Mouse (Mus musculus): Measurements from ENCODE around the gene Fth1. TPM values are rescaled to one million over a fixed set of nuclear protein-coding genes. Genes with fewer than 3 reads are reported as not detected.

The Fth1 gene
- polyA plus RNA-seq, 1 experiment from 2014 or later: 3,783 TPM

- Histone ChIP-seq H3K9me3 (ENCODE audit: low read length) (no peaks in the 10 kb centered on the region), H3K9ac (replicated peaks; ENCODE audit: low read depth) (no peak overlapping the region), H3K4me3 (ENCODE audit: low read depth, low read length) (no peak overlapping the region), H3K36me3 (ENCODE audit: insufficient read depth, low read length) (no peaks in the 10 kb centered on the region), H3K27me3 (replicated peaks; ENCODE audit: insufficient read depth, low read length) (no peaks in the 10 kb centered on the region), H3K4me1 (ENCODE audit: insufficient read depth, low read depth, low read length) (peaks cover 31% of the 10 kb centered on the region), H3K4me2 (replicated peaks; ENCODE audit: low read depth, low read length) (no peak overlapping the region), H3K27ac (ENCODE audit: low read length) (peak overlapping the region; percentile 27; the same call in 1 of the 2 replicates)
- DNase-seq (ENCODE audit: low spot score) (no peak), ATAC-seq (no peak)
- 81% methylated on average over 2 of the region's 2 CpGs for WGBS
- TF ChIP-seq CTCF (IDR thresholded peaks at IDR 0.05): no peak
- no peak for TF ChIP-seq EP300 (IDR thresholded peaks at IDR 0.05)
Observed at GRCm38 (mm10) chr19:10021981-10022380, 41.6 kb downstream of the Fth1 start.

GRCm38 (mm10) chr19:10022414-10023303 lies 42.3 kb downstream of the Fth1 start:
- H3K4me2 ChIP-seq (replicated peaks; ENCODE audit: low read depth, low read length): no peak overlapping the region
- TF ChIP-seq EP300 (IDR thresholded peaks at IDR 0.05): no peak; the same call in 1 of the 2 replicates
- peak; percentile 72 for TF ChIP-seq CTCF (IDR thresholded peaks at IDR 0.05)
- H3K36me3 ChIP-seq (ENCODE audit: insufficient read depth, low read length): no peaks in the 10 kb centered on the region
- no peaks in the 10 kb centered on the region for H3K9me3 ChIP-seq (ENCODE audit: low read length)
- DNase-seq (ENCODE audit: low spot score) (peak; percentile 79), ATAC-seq (peak; percentile 13)
- H3K27me3 ChIP-seq (replicated peaks; ENCODE audit: insufficient read depth, low read length): no peaks in the 10 kb centered on the region
- WGBS: 72% methylated on average over 5 of the region's 5 CpGs
- H3K4me3 ChIP-seq (ENCODE audit: low read depth, low read length): no peak overlapping the region
- peaks cover 29% of the 10 kb centered on the region for H3K4me1 ChIP-seq (ENCODE audit: insufficient read depth, low read depth, low read length)
- H3K27ac ChIP-seq (ENCODE audit: low read length): peak overlapping the region; percentile 54
- H3K9ac ChIP-seq (replicated peaks; ENCODE audit: low read depth): no peak overlapping the region

DNA sequence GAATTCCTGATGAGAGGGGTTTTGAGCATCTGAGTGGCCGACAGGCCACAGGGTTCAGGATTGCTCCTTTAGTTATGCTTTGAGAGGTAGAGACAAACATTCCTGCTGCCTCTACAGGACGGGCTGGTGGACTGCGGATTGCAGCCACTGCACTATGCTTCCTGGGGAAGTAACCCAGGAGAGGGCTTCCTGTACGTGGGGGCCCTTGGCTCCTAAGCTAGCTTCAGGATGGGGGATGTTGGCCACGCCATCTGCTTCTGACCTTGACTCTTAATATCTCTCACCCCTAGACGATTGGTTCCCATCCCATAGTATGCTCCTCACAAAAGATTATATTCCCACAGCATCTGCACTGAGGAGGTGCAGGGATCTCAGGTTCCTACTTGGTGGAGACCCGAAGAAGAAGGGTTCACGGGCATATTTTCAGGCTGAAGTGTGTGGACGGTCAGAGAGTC lies 42.9 kb downstream of the Fth1 start:
- no peak overlapping the region for H3K9ac ChIP-seq (replicated peaks; ENCODE audit: low read depth)
- H3K27ac ChIP-seq (ENCODE audit: low read length): peak overlapping the region; percentile 54
- 37% methylated on average over 9 of the region's 9 CpGs for WGBS
- no peak overlapping the region for H3K4me3 ChIP-seq (ENCODE audit: low read depth, low read length)
- peak; percentile 30; the same call in 1 of the 2 replicates for ATAC-seq
- no peak overlapping the region for H3K4me2 ChIP-seq (replicated peaks; ENCODE audit: low read depth, low read length)
- H3K36me3 ChIP-seq (ENCODE audit: insufficient read depth, low read length): no peaks in the 10 kb centered on the region
- H3K9me3 ChIP-seq (ENCODE audit: low read length): no peaks in the 10 kb centered on the region
- DNase-seq (ENCODE audit: low spot score): no peak
- no peaks in the 10 kb centered on the region for H3K27me3 ChIP-seq (replicated peaks; ENCODE audit: insufficient read depth, low read length)
- peaks cover 26% of the 10 kb centered on the region for H3K4me1 ChIP-seq (ENCODE audit: insufficient read depth, low read depth, low read length)
- TF ChIP-seq CTCF (IDR thresholded peaks at IDR 0.05) (no peak), EP300 (IDR thresholded peaks at IDR 0.05) (peak; percentile 5; the same call in 1 of the 2 replicates)

GRCm38 (mm10) chr19:10025169-10025875 lies 44.9 kb downstream of the Fth1 start:
- Histone ChIP-seq H3K9me3 (ENCODE audit: low read length) (no peaks in the 10 kb centered on the region), H3K9ac (replicated peaks; ENCODE audit: low read depth) (no peak overlapping the region), H3K4me3 (ENCODE audit: low read depth, low read length) (no peak overlapping the region), H3K36me3 (ENCODE audit: insufficient read depth, low read length) (no peaks in the 10 kb centered on the region), H3K27ac (ENCODE audit: low read length) (peak overlapping the region; percentile 74), H3K4me1 (ENCODE audit: insufficient read depth, low read depth, low read length) (peaks cover 15% of the 10 kb centered on the region), H3K27me3 (replicated peaks; ENCODE audit: insufficient read depth, low read length) (no peaks in the 10 kb centered on the region), H3K4me2 (replicated peaks; ENCODE audit: low read depth, low read length) (0 out of 2 replicates have a peak overlapping the region, but pooled peaks have one; percentile 8)
- TF ChIP-seq CTCF (IDR thresholded peaks at IDR 0.05): no peak
- TF ChIP-seq EP300 (IDR thresholded peaks at IDR 0.05): no peak
- 2% methylated on average over 8 of the region's 8 CpGs for WGBS
- DNase-seq (ENCODE audit: low spot score): peak; percentile 72
- ATAC-seq: peak; percentile 69

GRCm38 (mm10) chr19:10029746-10030145 lies 49.3 kb downstream of the Fth1 start:
- no peak overlapping the region for H3K4me3 ChIP-seq (ENCODE audit: low read depth, low read length)
- peaks cover 6% of the 10 kb centered on the region; the same call in 1 of the 2 replicates for H3K4me1 ChIP-seq (ENCODE audit: insufficient read depth, low read depth, low read length)
- H3K36me3 ChIP-seq (ENCODE audit: insufficient read depth, low read length): no peaks in the 10 kb centered on the region
- no peak overlapping the region for H3K9ac ChIP-seq (replicated peaks; ENCODE audit: low read depth)
- 96% methylated on average over 2 of the region's 2 CpGs for WGBS
- no peaks in the 10 kb centered on the region for H3K27me3 ChIP-seq (replicated peaks; ENCODE audit: insufficient read depth, low read length)
- ATAC-seq (no peak), DNase-seq (ENCODE audit: low spot score) (no peak)
- no peak for TF ChIP-seq EP300 (IDR thresholded peaks at IDR 0.05)
- TF ChIP-seq CTCF (IDR thresholded peaks at IDR 0.05): no peak
- H3K4me2 ChIP-seq (replicated peaks; ENCODE audit: low read depth, low read length): no peak overlapping the region
- H3K27ac ChIP-seq (ENCODE audit: low read length): no peak overlapping the region
- H3K9me3 ChIP-seq (ENCODE audit: low read length): no peaks in the 10 kb centered on the region

Data from lung, postnatal 0 days (tissue).